Mouse (Mus musculus) leukemia stem cell, adult 10-12 weeks (primary cell): ENCODE measurements around the gene Leap2. TPM values are rescaled to one million over a fixed set of nuclear protein-coding genes. Genes with fewer than 3 reads are reported as not detected.

ENCODE experiments used
- polyA plus RNA-seq: library from polyadenylated mRNA; stranded (reverse); fragments of >175 nt; gene quantifications from 2 replicates; pipeline ENCODE4 v1.2.3, GENCODE M21; 2012; ENCODE audit warnings: low replicate concordance

The Leap2 gene
- polyA plus RNA-seq = not detected in 2 replicates

DNA sequence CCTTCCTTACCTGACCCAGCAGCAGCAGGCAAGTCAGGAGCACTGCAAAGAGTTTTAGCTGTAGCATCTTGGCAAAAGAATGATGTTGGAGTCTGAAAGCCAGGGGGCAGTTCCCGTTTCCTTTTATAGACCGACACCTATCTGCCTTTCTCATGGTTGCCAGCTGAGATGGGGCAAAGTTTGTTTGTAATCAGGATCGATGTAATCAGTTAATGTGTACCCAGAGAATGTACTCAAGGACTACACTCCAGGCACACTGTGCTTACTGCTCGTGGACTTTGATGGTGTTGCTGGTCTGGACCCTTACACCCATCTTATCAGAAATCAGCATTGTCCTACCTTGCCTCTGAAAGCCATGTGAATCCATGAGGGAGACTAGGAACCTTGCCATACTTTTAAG is at the start of gene Leap2:
Leap2 (minus strand) TSS at position 135 of the 400 bp plus-strand sequence.

GRCm38 (mm10) chr11:53469968-53470695 is 47.2 kb upstream of the Leap2 start, which contains the start of gene Gm9837:
TSS of gene Gm9837 (minus strand) at chr11:53470479.

DNA sequence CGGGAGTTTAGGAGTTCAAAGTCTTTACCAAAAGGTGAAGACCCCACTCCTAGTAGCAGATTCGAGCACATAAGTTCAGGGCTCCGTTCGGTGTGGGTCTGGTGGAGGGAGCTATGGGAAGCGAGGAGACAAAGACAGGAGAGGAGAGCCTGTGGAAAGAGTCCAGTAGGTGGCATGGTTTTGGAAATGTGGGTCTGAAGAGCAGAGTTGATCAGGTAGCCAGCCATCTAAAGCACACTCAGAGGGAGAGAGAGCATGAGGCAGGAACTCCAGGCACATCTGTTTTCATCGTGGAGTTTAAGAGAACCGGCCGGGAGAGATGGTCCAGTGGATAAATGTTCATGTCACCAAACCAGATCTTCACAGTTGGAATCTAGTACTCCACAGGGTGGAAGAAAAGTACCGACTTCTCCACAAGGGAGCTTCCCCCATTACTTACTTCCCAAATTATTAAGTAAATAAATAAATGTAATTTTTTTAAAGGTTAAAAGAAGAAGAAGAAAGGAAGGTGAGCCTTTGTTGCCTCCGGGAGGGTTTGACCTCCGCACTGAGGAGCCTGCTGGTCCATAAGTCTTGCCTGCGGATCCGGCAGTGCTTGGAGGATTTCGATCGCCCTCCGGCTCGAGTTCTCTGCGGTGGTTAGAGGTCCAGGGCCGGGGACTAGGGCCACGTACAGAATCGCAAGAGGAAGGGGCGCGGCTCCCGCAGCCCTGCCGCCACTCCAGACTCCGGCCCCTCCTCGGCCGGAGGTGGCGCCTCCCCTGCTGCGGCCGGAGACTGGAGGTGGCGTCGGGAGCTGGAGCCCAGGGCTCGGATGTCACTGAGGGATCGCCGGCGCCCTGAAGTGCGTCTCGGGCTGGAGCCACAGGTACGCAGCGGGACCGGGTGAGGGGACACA is 33.8 kb upstream of the Leap2 start, which contains the start of the genes Gm10447 and Shroom1:
Gm10447 (minus strand) TSS at position 637 of the 898 bp plus-strand sequence.
Shroom1 (plus strand) TSS at position 732 of the 898 bp plus-strand sequence.

DNA sequence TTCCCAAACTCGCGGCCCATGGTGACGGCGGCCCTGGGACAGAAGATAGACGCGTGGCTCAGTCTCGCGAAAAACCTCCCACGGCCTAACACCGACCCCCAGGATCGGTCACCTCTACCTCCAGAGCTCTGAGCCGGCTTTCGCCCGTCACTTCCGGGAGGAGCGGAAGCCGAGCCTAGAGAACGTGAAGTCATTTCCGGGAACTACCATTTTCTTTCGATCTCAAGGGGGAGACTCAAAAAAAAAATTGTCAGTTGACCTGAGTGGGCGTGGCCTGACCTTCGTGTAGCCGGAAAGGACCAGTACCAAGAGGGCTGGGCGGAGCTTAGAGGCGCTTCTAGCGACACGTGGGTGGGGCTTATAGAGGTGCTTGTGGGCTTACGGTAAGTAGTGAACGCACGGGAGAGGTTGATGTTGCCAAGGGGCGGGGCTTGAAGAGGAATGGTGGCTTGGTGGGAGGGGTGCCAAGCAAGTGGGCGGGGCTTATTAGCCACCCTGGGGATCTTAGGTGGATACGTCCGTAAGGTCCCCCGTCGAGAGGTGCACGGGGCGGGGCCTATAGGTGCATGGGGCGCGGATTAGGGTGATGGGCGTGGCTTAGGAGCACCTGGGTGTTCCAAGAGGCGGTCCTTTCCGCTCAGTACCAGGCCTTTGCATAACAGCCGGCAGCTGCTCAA is 7.8 kb upstream of the Leap2 start, which contains the start of the genes Uqcrq and Gdf9:
Uqcrq (minus strand) TSS at position 162 of the 677 bp plus-strand sequence.
Gdf9 (plus strand) TSS at position 354 of the 677 bp plus-strand sequence.

Other genes with a start within 250 kb of the Leap2 start
- gene Hspa4, start 122.7 kb downstream of the Leap2 start, polyA plus RNA-seq = 32.3 and 52.4 TPM in 2 replicates
- gene Zcchc10, start 98.5 kb downstream of the Leap2 start, polyA plus RNA-seq = 0.52 and 0.69 TPM in 2 replicates
- gene Aff4, start 72.3 kb downstream of the Leap2 start, polyA plus RNA-seq = 2.3 and 2.4 TPM in 2 replicates
- gene Uqcrq, start 7.7 kb upstream of the Leap2 start, polyA plus RNA-seq = 98.3 and 206 TPM in 2 replicates
- 0.19 TPM in 1 of 2 replicates, not detected in the other for gene Gdf9, start 7.9 kb upstream of the Leap2 start, polyA plus RNA-seq
- not detected in 2 replicates for gene Gm10447, start 33.9 kb upstream of the Leap2 start, polyA plus RNA-seq
- 0.07 and 0.17 TPM in 2 replicates for gene Shroom1, start 34.0 kb upstream of the Leap2 start, polyA plus RNA-seq
- not detected in 2 replicates for gene Gm9837, start 47.3 kb upstream of the Leap2 start, polyA plus RNA-seq
- gene Gm9945, start 57.0 kb upstream of the Leap2 start, polyA plus RNA-seq = 0.46 TPM in 1 of 2 replicates, not detected in the other
- gene Sowaha, start 57.1 kb upstream of the Leap2 start, polyA plus RNA-seq = 28.7 and 36.3 TPM in 2 replicates
- 119 and 194 TPM in 2 replicates for gene Sept8, start 96.1 kb upstream of the Leap2 start, polyA plus RNA-seq
- 2.0 and 5.8 TPM in 2 replicates for gene Kif3a, start 144.2 kb upstream of the Leap2 start, polyA plus RNA-seq
- gene Il4, start 195.5 kb upstream of the Leap2 start, polyA plus RNA-seq = not detected in 2 replicates
- not detected in 2 replicates for gene Il13, start 211.5 kb upstream of the Leap2 start, polyA plus RNA-seq